Mouse (Mus musculus): ENCODE data around the gene Armcx6. TPM values are rescaled to one million over a fixed set of nuclear protein-coding genes. Genes with fewer than 3 reads are reported as not detected.
"Not testable (repeated sequence)": the region's sequence is repeated elsewhere in the genome, so short reads cannot be mapped to it uniquely, and the experiment has no call there.

The Armcx6 gene
- polyA plus RNA-seq, 1 experiment from 2014 or later: 30.8 TPM

- H3K27me3 ChIP-seq (ENCODE audit: control insufficient read depth, insufficient read depth, low read length): no peaks in the 10 kb centered on the region
- 0 out of 2 replicates have a peak, but pooled peaks cover 3% of the 10 kb centered on the region for H3K4me1 ChIP-seq (ENCODE audit: control insufficient read depth, insufficient read depth, low read length)
- WGBS: 38% methylated on average over 5 of the region's 5 CpGs
- H3K4me3 ChIP-seq (ENCODE audit: low read depth, low read length): no peak overlapping the region
- H3K9ac ChIP-seq (replicated peaks; ENCODE audit: low read depth, low read length): no peak overlapping the region
- H3K36me3 ChIP-seq (ENCODE audit: control insufficient read depth, insufficient read depth, low read length): no peaks in the 10 kb centered on the region
- no peak for ATAC-seq (ENCODE audit: insufficient number of reproducible peaks, insufficient read depth, low FRiP score, low read depth)
- no peak overlapping the region for H3K27ac ChIP-seq (ENCODE audit: low read length)
- no peaks in the 10 kb centered on the region for H3K9me3 ChIP-seq (ENCODE audit: control insufficient read depth, low read depth, low read length)
- H3K4me2 ChIP-seq (replicated peaks; ENCODE audit: low read depth, low read length): no peak overlapping the region
Observed at GRCm38 (mm10) chrX:134746459-134746858, 4.8 kb downstream of the Armcx6 start.

GRCm38 (mm10) chrX:134741862-134742261 is 9.4 kb downstream of the Armcx6 start:
- no peaks in the 10 kb centered on the region for H3K27me3 ChIP-seq (ENCODE audit: control insufficient read depth, insufficient read depth, low read length)
- H3K9me3 ChIP-seq (ENCODE audit: control insufficient read depth, low read depth, low read length): no peaks in the 10 kb centered on the region
- H3K27ac ChIP-seq (ENCODE audit: low read length): no peak overlapping the region
- 73% methylated on average over 5 of the region's 5 CpGs for WGBS
- H3K4me3 ChIP-seq (ENCODE audit: low read depth, low read length): no peak overlapping the region
- no peak overlapping the region for H3K9ac ChIP-seq (replicated peaks; ENCODE audit: low read depth, low read length)
- ATAC-seq (ENCODE audit: insufficient number of reproducible peaks, insufficient read depth, low FRiP score, low read depth): no peak
- no peaks in the 10 kb centered on the region for H3K4me1 ChIP-seq (ENCODE audit: control insufficient read depth, insufficient read depth, low read length)
- no peaks in the 10 kb centered on the region for H3K36me3 ChIP-seq (ENCODE audit: control insufficient read depth, insufficient read depth, low read length)
- H3K4me2 ChIP-seq (replicated peaks; ENCODE audit: low read depth, low read length): no peak overlapping the region

GRCm38 (mm10) chrX:134739160-134739559 is 12.1 kb downstream of the Armcx6 start:
- H3K4me1 ChIP-seq (ENCODE audit: control insufficient read depth, insufficient read depth, low read length): no peaks in the 10 kb centered on the region
- no peak for ATAC-seq (ENCODE audit: insufficient number of reproducible peaks, insufficient read depth, low FRiP score, low read depth)
- H3K27me3 ChIP-seq (ENCODE audit: control insufficient read depth, insufficient read depth, low read length): no peaks in the 10 kb centered on the region
- H3K4me2 ChIP-seq (replicated peaks; ENCODE audit: low read depth, low read length): no peak overlapping the region
- no peak overlapping the region for H3K9ac ChIP-seq (replicated peaks; ENCODE audit: low read depth, low read length)
- H3K27ac ChIP-seq (ENCODE audit: low read length): no peak overlapping the region
- H3K9me3 ChIP-seq (ENCODE audit: control insufficient read depth, low read depth, low read length): no peaks in the 10 kb centered on the region
- WGBS: 68% methylated on average over 4 of the region's 4 CpGs
- H3K36me3 ChIP-seq (ENCODE audit: control insufficient read depth, insufficient read depth, low read length): no peaks in the 10 kb centered on the region
- H3K4me3 ChIP-seq (ENCODE audit: low read depth, low read length): no peak overlapping the region

- Histone ChIP-seq H3K9me3 (ENCODE audit: control insufficient read depth, low read depth, low read length) (no peaks in the 10 kb centered on the region), H3K27me3 (ENCODE audit: control insufficient read depth, insufficient read depth, low read length) (no peaks in the 10 kb centered on the region), H3K27ac (ENCODE audit: low read length) (no peak overlapping the region), H3K4me1 (ENCODE audit: control insufficient read depth, insufficient read depth, low read length) (no peaks in the 10 kb centered on the region), H3K4me2 (replicated peaks; ENCODE audit: low read depth, low read length) (no peak overlapping the region), H3K36me3 (ENCODE audit: control insufficient read depth, insufficient read depth, low read length) (no peaks in the 10 kb centered on the region), H3K4me3 (ENCODE audit: low read depth, low read length) (no peak overlapping the region), H3K9ac (replicated peaks; ENCODE audit: low read depth, low read length) (no peak overlapping the region)
- ATAC-seq (ENCODE audit: insufficient number of reproducible peaks, insufficient read depth, low FRiP score, low read depth): no peak
- WGBS: 100% methylated on average over 1 of the region's 1 CpGs
Observed at GRCm38 (mm10) chrX:134737796-134738195, 13.4 kb downstream of the Armcx6 start.

GRCm38 (mm10) chrX:134729778-134730177 is 21.4 kb downstream of the Armcx6 start:
- Histone ChIP-seq H3K4me1 (ENCODE audit: control insufficient read depth, insufficient read depth, low read length) (no peaks in the 10 kb centered on the region), H3K9me3 (ENCODE audit: control insufficient read depth, low read depth, low read length) (no peaks in the 10 kb centered on the region), H3K36me3 (ENCODE audit: control insufficient read depth, insufficient read depth, low read length) (no peaks in the 10 kb centered on the region), H3K4me3 (ENCODE audit: low read depth, low read length) (no peak overlapping the region), H3K27ac (ENCODE audit: low read length) (no peak overlapping the region), H3K27me3 (ENCODE audit: control insufficient read depth, insufficient read depth, low read length) (no peaks in the 10 kb centered on the region), H3K9ac (replicated peaks; ENCODE audit: low read depth, low read length) (no peak overlapping the region), H3K4me2 (replicated peaks; ENCODE audit: low read depth, low read length) (no peak overlapping the region)
- 41% methylated on average over 4 of the region's 4 CpGs for WGBS
- ATAC-seq (ENCODE audit: insufficient number of reproducible peaks, insufficient read depth, low FRiP score, low read depth): no peak

GRCm38 (mm10) chrX:134723762-134724161 is 27.5 kb downstream of the Armcx6 start:
- not testable (repeated sequence) for H3K4me1 ChIP-seq (ENCODE audit: control insufficient read depth, insufficient read depth, low read length); H3K27ac ChIP-seq (ENCODE audit: low read length); H3K4me3 ChIP-seq (ENCODE audit: low read depth, low read length); H3K27me3 ChIP-seq (ENCODE audit: control insufficient read depth, insufficient read depth, low read length); H3K36me3 ChIP-seq (ENCODE audit: control insufficient read depth, insufficient read depth, low read length); H3K9me3 ChIP-seq (ENCODE audit: control insufficient read depth, low read depth, low read length); H3K4me2 ChIP-seq (replicated peaks; ENCODE audit: low read depth, low read length); H3K9ac ChIP-seq (replicated peaks; ENCODE audit: low read depth, low read length)
- peak; percentile 56; the same call in 1 of the 2 replicates for ATAC-seq (ENCODE audit: insufficient number of reproducible peaks, insufficient read depth, low FRiP score, low read depth)
- 55% methylated on average over 1 of the region's 2 CpGs for WGBS

- peak overlapping the region; percentile 47 for H3K4me3 ChIP-seq (ENCODE audit: low read depth, low read length)
- peak; percentile 82; the same call in 1 of the 2 replicates for ATAC-seq (ENCODE audit: insufficient number of reproducible peaks, insufficient read depth, low FRiP score, low read depth)
- whole genome bisulfite sequencing: 31% methylated on average over 14 of the region's 14 CpGs
- H3K9ac ChIP-seq (replicated peaks; ENCODE audit: low read depth, low read length): peak overlapping the region; percentile 57
- H3K9me3 ChIP-seq (ENCODE audit: control insufficient read depth, low read depth, low read length): no peaks in the 10 kb centered on the region
- H3K27me3 ChIP-seq (ENCODE audit: control insufficient read depth, insufficient read depth, low read length): no peaks in the 10 kb centered on the region
- peak overlapping the region; percentile 93 for H3K27ac ChIP-seq (ENCODE audit: low read length)
- peaks cover 5% of the 10 kb centered on the region; the same call in 1 of the 2 replicates for H3K36me3 ChIP-seq (ENCODE audit: control insufficient read depth, insufficient read depth, low read length)
- no peaks in the 10 kb centered on the region for H3K4me1 ChIP-seq (ENCODE audit: control insufficient read depth, insufficient read depth, low read length)
- peak overlapping the region; percentile 37 for H3K4me2 ChIP-seq (replicated peaks; ENCODE audit: low read depth, low read length)
Observed at GRCm38 (mm10) chrX:134718524-134718923, 32.7 kb downstream of the Armcx6 start.

- Histone ChIP-seq H3K27me3 (ENCODE audit: control insufficient read depth, insufficient read depth, low read length) (no peaks in the 10 kb centered on the region), H3K9ac (replicated peaks; ENCODE audit: low read depth, low read length) (peak within 1 kb of the TSS; percentile 57), H3K4me3 (ENCODE audit: low read depth, low read length) (peak within 1 kb of the TSS; percentile 47), H3K4me2 (replicated peaks; ENCODE audit: low read depth, low read length) (peak within 1 kb of the TSS; percentile 37), H3K27ac (ENCODE audit: low read length) (peak within 1 kb of the TSS; percentile 93), H3K9me3 (ENCODE audit: control insufficient read depth, low read depth, low read length) (no peaks in the 10 kb centered on the region), H3K4me1 (ENCODE audit: control insufficient read depth, insufficient read depth, low read length) (no peaks in the 10 kb centered on the region), H3K36me3 (ENCODE audit: control insufficient read depth, insufficient read depth, low read length) (peaks cover 5% of the 10 kb centered on the region; the same call in 1 of the 2 replicates)
- 19% methylated on average over 16 of the region's 16 CpGs for WGBS
- ATAC-seq (ENCODE audit: insufficient number of reproducible peaks, insufficient read depth, low FRiP score, low read depth): peak; percentile 95
Observed at GRCm38 (mm10) chrX:134717752-134718308, 33.4 kb downstream of the Armcx6 start, which contains the start of gene Armcx1. Gene Armcx1, plus strand, starts transcription at chrX:134717963.

- Histone ChIP-seq H3K4me3 (ENCODE audit: low read depth, low read length) (no peak overlapping the region), H3K9ac (replicated peaks; ENCODE audit: low read depth, low read length) (no peak overlapping the region), H3K9me3 (ENCODE audit: control insufficient read depth, low read depth, low read length) (no peaks in the 10 kb centered on the region), H3K4me1 (ENCODE audit: control insufficient read depth, insufficient read depth, low read length) (no peaks in the 10 kb centered on the region), H3K4me2 (replicated peaks; ENCODE audit: low read depth, low read length) (no peak overlapping the region), H3K27ac (ENCODE audit: low read length) (no peak overlapping the region), H3K27me3 (ENCODE audit: control insufficient read depth, insufficient read depth, low read length) (no peaks in the 10 kb centered on the region), H3K36me3 (ENCODE audit: control insufficient read depth, insufficient read depth, low read length) (peaks cover 5% of the 10 kb centered on the region; the same call in 1 of the 2 replicates)
- WGBS: 34% methylated on average over 3 of the region's 3 CpGs
- ATAC-seq (ENCODE audit: insufficient number of reproducible peaks, insufficient read depth, low FRiP score, low read depth): no peak
Observed at GRCm38 (mm10) chrX:134716863-134717262, 34.4 kb downstream of the Armcx6 start.

All from stomach, embryonic 14.5 days (tissue).